Mouse (Mus musculus) kidney, embryonic 14.5 days (tissue): ENCODE data around the gene Ppard. TPM values are rescaled to one million over a fixed set of nuclear protein-coding genes. Genes with fewer than 3 reads are reported as not detected.

Experiments
- ATAC-seq: fragments of 200-750 bp; cut with Nextera tagmentation; 2 replicates; pipeline ENCODE4 v1.8.0; 2017; ENCODE audit warnings: moderate number of reproducible peaks, mild to moderate bottlenecking, moderate TSS enrichment, moderate library complexity; ENCODE audit not compliant: low FRiP score, low TSS enrichment
- H3K27ac ChIP-seq: fragments of 300-500 bp; sonication (generic); 2 replicates; pipeline ENCODE4 v1.5.1; 2014; ENCODE audit warnings: low read depth, mild to moderate bottlenecking, low read length, moderate library complexity, mixed read lengths
- H3K27me3 ChIP-seq: fragments of 300-500 bp; sonication (generic); 2 replicates; pipeline ENCODE4 v1.6.1; 2014; ENCODE audit warnings: mild to moderate bottlenecking, low read length; ENCODE audit not compliant: control insufficient read depth, insufficient read depth
- H3K36me3 ChIP-seq: fragments of 300-500 bp; sonication (generic); 2 replicates; pipeline ENCODE4 v1.6.1; 2014; ENCODE audit warnings: low read length, mixed read lengths; ENCODE audit not compliant: control insufficient read depth, insufficient read depth
- H3K4me1 ChIP-seq: fragments of 300-500 bp; sonication (generic); 2 replicates; pipeline ENCODE4 v1.6.1; 2014; ENCODE audit warnings: low read length, mixed read lengths; ENCODE audit not compliant: control insufficient read depth, insufficient read depth
- H3K4me2 ChIP-seq: fragments of 300-500 bp; sonication (generic); replicated peaks from 2 replicates; pipeline ENCODE4 v1.6.1; 2014; ENCODE audit warnings: low read depth, mild to moderate bottlenecking, low read length
- H3K4me3 ChIP-seq: fragments of 300-500 bp; sonication (generic); 2 replicates; pipeline ENCODE4 v1.5.1; 2014; ENCODE audit warnings: mild to moderate bottlenecking, low read length
- H3K9ac ChIP-seq: fragments of 300-500 bp; sonication (generic); 2 replicates; pipeline ENCODE4 v1.6.1; 2014; ENCODE audit warnings: low read depth, mild to moderate bottlenecking, low read length, moderate library complexity
- H3K9me3 ChIP-seq: fragments of 300-500 bp; sonication (generic); 2 replicates; pipeline ENCODE4 v1.6.1; 2016; ENCODE audit warnings: low read length; ENCODE audit not compliant: control insufficient read depth
- WGBS: fragments of 180-500 bp; shearing (Covaris S2); extraction: QIAGEN DNeasy Blood & Tissue Kit; methylation state at CpG from one replicate; pipeline ENCODE4 v1.1.7; 2014; 5-methylcytosine and 5-hydroxymethylcytosine counted together
- polyA plus RNA-seq: library from polyadenylated mRNA; unstranded; fragments of >200 nt; fragmentation: Nextera tagmentation; extraction: Ambion mirVana; gene quantifications from 2 replicates; pipeline ENCODE4 v1.2.1, GENCODE M21; 2014

Ppard gene
- polyA plus RNA-seq, 1 experiment from 2014 or later = 2.3 TPM

- peaks cover 16% of the 10 kb centered on the region for H3K4me1 ChIP-seq
Observed at GRCm38 (mm10) chr17:28205443-28205842, 27.1 kb upstream of the Ppard start.

DNA sequence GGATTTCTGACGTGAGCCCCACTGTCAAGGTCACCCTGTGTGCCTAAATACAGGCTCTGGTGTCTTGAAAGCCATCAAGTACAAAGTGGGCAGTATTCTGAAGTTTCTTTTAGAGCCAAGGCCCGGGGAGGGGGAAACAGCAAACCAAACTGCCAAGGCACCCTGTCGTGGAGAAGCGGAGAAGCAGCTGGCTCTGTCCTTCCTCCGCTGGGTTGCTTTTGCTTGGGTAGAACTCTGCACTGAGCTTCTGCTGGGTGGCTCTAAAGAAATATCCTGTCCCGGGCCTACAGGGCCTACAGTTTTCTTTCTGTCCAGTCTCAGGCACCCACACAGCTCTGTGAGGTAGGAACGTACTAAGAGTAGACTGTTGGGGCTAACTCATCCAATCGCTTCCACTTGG is 25.4 kb upstream of the Ppard start:
- peak overlapping the region; percentile 50; the same call in 1 of the 2 replicates for H3K9ac ChIP-seq
- H3K27ac ChIP-seq = peak overlapping the region; percentile 84
- H3K4me2 ChIP-seq = no peak overlapping the region
- no peak for ATAC-seq
- H3K4me3 ChIP-seq = no peak overlapping the region
- 71% methylated on average over 8 of the region's 8 CpGs for WGBS
- H3K36me3 ChIP-seq = peaks cover 24% of the 10 kb centered on the region
- H3K4me1 ChIP-seq = peaks cover 16% of the 10 kb centered on the region
- H3K27me3 ChIP-seq = no peaks in the 10 kb centered on the region
- H3K9me3 ChIP-seq = no peaks in the 10 kb centered on the region

More at GRCm38 (mm10) chr17:28205443-28205842, 27.1 kb upstream of the Ppard start:
- Histone ChIP-seq H3K4me3 (no peak overlapping the region), H3K9ac (no peak overlapping the region), H3K27ac (no peak overlapping the region), H3K27me3 (no peaks in the 10 kb centered on the region), H3K36me3 (peaks cover 40% of the 10 kb centered on the region), H3K9me3 (no peaks in the 10 kb centered on the region), H3K4me2 (no peak overlapping the region)
- no peak for ATAC-seq
- 89% methylated on average over 8 of the region's 8 CpGs for WGBS

- Histone ChIP-seq H3K9ac (peak within 1 kb of the TSS; percentile 50), H3K4me2 (peak within 1 kb of the TSS; percentile 43), H3K27ac (peak within 1 kb of the TSS; percentile 84), H3K4me1 (peaks cover 16% of the 10 kb centered on the region), H3K27me3 (no peaks in the 10 kb centered on the region), H3K4me3 (peak within 1 kb of the TSS; percentile 19), H3K36me3 (peaks cover 17% of the 10 kb centered on the region), H3K9me3 (no peaks in the 10 kb centered on the region)
- peak; percentile 92 for ATAC-seq
- WGBS = 18% methylated on average over 26 of the region's 26 CpGs
Observed at GRCm38 (mm10) chr17:28207591-28208313, 24.7 kb upstream of the Ppard start, which contains the start of gene Def6. TSS of gene Def6 (plus strand) at chr17:28207778.

GRCm38 (mm10) chr17:28208314-28208612 is 24.2 kb upstream of the Ppard start:
- Histone ChIP-seq H3K27me3 (no peaks in the 10 kb centered on the region), H3K9ac (peak overlapping the region; percentile 50; the same call in 1 of the 2 replicates), H3K27ac (no peak overlapping the region), H3K9me3 (no peaks in the 10 kb centered on the region), H3K36me3 (peaks cover 12% of the 10 kb centered on the region), H3K4me1 (peaks cover 16% of the 10 kb centered on the region), H3K4me3 (no peak overlapping the region; the same call in 1 of the 2 replicates), H3K4me2 (peak overlapping the region; percentile 43; the same call in 1 of the 2 replicates)
- no peak for ATAC-seq
- 66% methylated on average over 8 of the region's 8 CpGs for WGBS

GRCm38 (mm10) chr17:28209457-28210110 is 22.9 kb upstream of the Ppard start:
- Histone ChIP-seq H3K27ac (no peak overlapping the region), H3K36me3 (peaks cover 11% of the 10 kb centered on the region), H3K9ac (no peak overlapping the region), H3K9me3 (no peaks in the 10 kb centered on the region), H3K27me3 (no peaks in the 10 kb centered on the region), H3K4me2 (no peak overlapping the region), H3K4me3 (no peak overlapping the region), H3K4me1 (peaks cover 16% of the 10 kb centered on the region)
- WGBS = 70% methylated on average over 4 of the region's 4 CpGs
- no peak for ATAC-seq

DNA sequence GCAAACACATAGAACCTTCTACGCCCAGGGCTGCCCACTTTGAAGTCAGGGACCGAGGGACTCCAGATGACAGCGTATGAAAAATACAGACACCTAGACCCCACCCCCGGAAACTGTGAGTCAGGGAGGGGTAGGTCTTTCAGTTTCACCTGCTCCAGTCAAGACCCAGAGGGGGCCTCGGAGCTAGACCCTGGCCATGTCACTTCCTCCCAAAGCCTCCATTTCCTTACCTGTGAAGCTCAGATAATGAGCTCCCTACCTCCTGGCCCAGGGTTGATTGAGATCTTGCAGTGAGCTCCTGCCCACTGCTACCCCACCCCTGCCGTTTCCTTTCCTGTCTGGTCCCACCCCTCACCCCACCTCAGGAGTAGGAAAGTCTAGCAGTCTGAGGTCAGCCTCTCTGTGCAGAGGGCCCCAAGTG is 20.6 kb upstream of the Ppard start:
- no peak for ATAC-seq
- WGBS = 62% methylated on average over 6 of the region's 6 CpGs
- Histone ChIP-seq H3K27me3 (no peaks in the 10 kb centered on the region), H3K4me2 (no peak overlapping the region), H3K4me3 (no peak overlapping the region), H3K9ac (no peak overlapping the region; the same call in 1 of the 2 replicates), H3K27ac (no peak overlapping the region), H3K4me1 (peaks cover 15% of the 10 kb centered on the region), H3K9me3 (no peaks in the 10 kb centered on the region), H3K36me3 (no peaks in the 10 kb centered on the region)

DNA sequence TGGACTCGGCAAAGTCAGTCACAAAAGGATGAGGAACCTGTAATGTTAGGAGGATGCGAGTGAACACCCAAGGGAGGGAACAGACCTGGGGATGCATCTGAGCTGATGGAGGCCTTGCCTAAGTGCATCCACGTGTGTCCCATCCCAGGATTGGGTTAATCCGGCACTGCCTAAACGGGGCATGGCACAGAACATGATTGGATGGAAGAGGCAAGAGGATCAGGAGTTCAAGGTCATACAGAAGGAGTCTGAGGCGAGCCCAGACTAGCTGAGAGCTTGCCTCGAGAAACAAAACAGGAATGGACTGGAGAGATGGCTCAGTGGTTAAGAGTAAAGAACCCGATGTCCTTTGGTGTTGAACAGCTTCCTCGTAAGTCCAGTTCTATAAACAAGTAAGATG is 20.1 kb upstream of the Ppard start:
- ATAC-seq = no peak
- no peak overlapping the region for H3K27ac ChIP-seq
- no peaks in the 10 kb centered on the region for H3K9me3 ChIP-seq
- H3K4me3 ChIP-seq = no peak overlapping the region
- WGBS = 59% methylated on average over 9 of the region's 9 CpGs
- no peak overlapping the region; the same call in 1 of the 2 replicates for H3K9ac ChIP-seq
- H3K4me2 ChIP-seq = no peak overlapping the region
- no peaks in the 10 kb centered on the region for H3K36me3 ChIP-seq
- peaks cover 11% of the 10 kb centered on the region for H3K4me1 ChIP-seq
- no peaks in the 10 kb centered on the region for H3K27me3 ChIP-seq

DNA sequence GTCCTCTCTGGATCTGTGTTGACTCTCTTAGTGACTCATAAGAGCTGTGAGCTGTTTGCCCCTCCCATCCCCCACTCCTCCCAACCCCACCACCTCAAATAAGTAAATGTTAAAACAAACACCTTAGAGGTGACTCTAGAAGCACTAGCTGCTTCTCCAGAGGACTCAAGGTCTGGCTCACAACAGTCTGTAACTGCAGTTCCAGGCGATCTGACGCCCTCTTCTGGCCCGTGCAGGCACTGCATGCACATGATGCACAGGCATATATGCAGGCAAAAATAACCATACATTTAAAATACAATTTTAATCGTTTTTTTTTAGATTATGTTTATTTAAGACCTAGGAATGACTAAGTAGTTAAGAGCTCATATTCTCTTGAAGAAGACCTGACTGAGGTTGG is 19.3 kb upstream of the Ppard start:
- H3K9me3 ChIP-seq = no peaks in the 10 kb centered on the region
- no peak overlapping the region for H3K4me2 ChIP-seq
- peaks cover 6% of the 10 kb centered on the region; the same call in 1 of the 2 replicates for H3K4me1 ChIP-seq
- H3K36me3 ChIP-seq = no peaks in the 10 kb centered on the region
- no peak overlapping the region for H3K27ac ChIP-seq
- no peaks in the 10 kb centered on the region for H3K27me3 ChIP-seq
- no peak overlapping the region for H3K9ac ChIP-seq
- 39% methylated on average over 4 of the region's 4 CpGs for WGBS
- H3K4me3 ChIP-seq = no peak overlapping the region
- no peak for ATAC-seq

DNA sequence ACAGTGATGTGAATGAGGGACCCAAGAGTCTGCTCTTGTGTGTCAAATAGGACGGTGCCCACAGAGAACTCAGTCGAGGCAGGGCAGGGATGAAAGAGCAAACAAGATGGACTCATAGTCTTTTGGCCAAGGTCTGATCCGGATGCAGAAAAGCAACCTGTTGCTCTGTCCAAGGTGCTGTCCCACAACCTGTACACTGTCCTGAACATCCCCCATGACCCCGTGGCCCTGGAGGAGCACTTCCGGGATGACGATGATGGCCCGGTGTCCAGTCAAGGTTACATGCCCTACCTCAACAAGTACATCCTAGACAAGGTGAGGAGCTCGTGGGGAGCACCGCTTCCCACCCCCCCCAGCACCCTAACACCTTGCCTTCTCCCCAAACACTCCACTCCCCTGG is 15.7 kb upstream of the Ppard start:
- Histone ChIP-seq H3K36me3 (no peaks in the 10 kb centered on the region), H3K9me3 (no peaks in the 10 kb centered on the region), H3K27ac (no peak overlapping the region), H3K27me3 (no peaks in the 10 kb centered on the region), H3K4me1 (no peaks in the 10 kb centered on the region), H3K9ac (no peak overlapping the region), H3K4me2 (no peak overlapping the region), H3K4me3 (no peak overlapping the region)
- WGBS = 88% methylated on average over 9 of the region's 9 CpGs
- ATAC-seq = no peak
